Comparison of ENCODE assay signal across 12 mouse cellular contexts in the genomic region with DNA sequence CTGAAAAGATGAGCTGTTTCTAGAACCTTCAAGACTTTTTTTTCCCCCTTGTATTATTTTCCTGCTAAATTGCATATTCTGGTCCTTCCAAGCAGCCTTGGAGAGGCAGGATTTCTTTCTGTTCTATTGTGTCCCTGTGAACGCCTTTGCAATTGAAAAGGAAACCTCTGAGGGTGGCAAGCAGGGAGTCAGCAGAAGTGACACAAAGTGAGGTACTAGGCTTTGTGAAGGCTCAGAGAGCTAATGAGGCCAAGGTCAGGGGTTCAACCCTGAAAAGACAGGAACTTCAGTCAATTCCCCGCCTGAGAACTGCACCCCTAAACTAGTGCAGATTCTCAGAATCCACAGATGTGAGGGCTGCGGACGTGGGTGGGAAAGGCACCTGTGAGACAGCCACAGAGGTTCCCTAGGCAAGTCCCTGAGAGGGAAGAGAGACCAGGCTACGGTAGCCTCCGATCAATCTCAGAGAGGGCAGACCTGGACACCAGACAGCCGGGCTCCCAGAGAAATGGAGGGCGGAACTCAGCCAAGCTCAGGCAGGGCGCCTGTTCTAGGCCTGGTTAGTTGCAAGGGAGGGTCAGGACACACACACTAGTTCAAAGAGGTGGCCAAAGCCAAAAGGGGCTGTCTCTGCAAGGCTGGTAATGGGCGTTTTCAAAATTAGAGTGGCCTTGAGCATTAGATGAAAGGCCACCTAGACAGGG. TPM values are rescaled to one million over a fixed set of nuclear protein-coding genes. Genes with fewer than 3 reads are reported as not detected.
DNase-seq lines count a peak whose midpoint lies in the region; ATAC-seq and TF ChIP-seq lines count a peak whose summit lies in the region.
"Had no signal": no experiment of that assay in that cellular context is flagged by ENCODE, and none has a peak within 500 bp of the region (broad histone marks: within the 10 kb centered on the region; RNA-seq: fewer than 3 reads in every experiment).

No protein-coding gene starts in this region.

- peak overlapping the region; percentile 69 for H3K27ac ChIP-seq in heart, embryonic 10.5 days
- H3K27ac ChIP-seq in embryonic facial prominence, embryonic 11.5 days (replicated peaks; ENCODE audit: low read depth, low read length), result no peak overlapping the region
- H3K27ac ChIP-seq: intestine, embryonic 15.5 days had no signal

- TF ChIP-seq CTCF in E14TG2a.4 (conservative IDR thresholded peaks at IDR 0.05; ENCODE audit: low read length), result no peak

- peaks cover 12% of the 10 kb centered on the region; the same call in 1 of the 2 replicates for H3K36me3 ChIP-seq in heart, embryonic 10.5 days
- no peaks in the 10 kb centered on the region for H3K36me3 ChIP-seq in E14TG2a.4 (ENCODE audit: insufficient read depth, low read length)
- no peaks in the 10 kb centered on the region for H3K36me3 ChIP-seq in embryonic facial prominence, embryonic 11.5 days (replicated peaks; ENCODE audit: control insufficient read depth, insufficient read depth, low read depth, low read length)

- H3K27me3 ChIP-seq in heart, embryonic 10.5 days (ENCODE audit: insufficient read depth, poor library complexity, severe bottlenecking), result no peaks in the 10 kb centered on the region
- H3K27me3 ChIP-seq in E14TG2a.4 (ENCODE audit: insufficient read depth, low read length), result peaks cover 16% of the 10 kb centered on the region; the same call in 1 of the 2 replicates
- H3K27me3 ChIP-seq in embryonic facial prominence, embryonic 11.5 days (ENCODE audit: control insufficient read depth, insufficient read depth, low read length), result no peaks in the 10 kb centered on the region
- H3K27me3 ChIP-seq: intestine, embryonic 15.5 days had no signal

- WGBS in heart, embryonic 10.5 days, result 64% methylated on average over 10 of the region's 10 CpGs
- 39% methylated on average over 10 of the region's 10 CpGs for WGBS in embryonic facial prominence, embryonic 11.5 days

- 0 out of 2 replicates have a peak, but pooled peaks have one; percentile 16 for ATAC-seq in embryonic facial prominence, embryonic 11.5 days (replicated peaks; ENCODE audit: insufficient number of reproducible peaks, low FRiP score, low TSS enrichment, low read depth)
- ATAC-seq: intestine, embryonic 15.5 days; lung, postnatal 0 days had no signal

- H3K4me3 ChIP-seq in heart, embryonic 10.5 days, result no peak overlapping the region
- peak overlapping the region; percentile 63 for H3K4me3 ChIP-seq in E14TG2a.4 (replicated peaks; ENCODE audit: low read length)
- no peak overlapping the region for H3K4me3 ChIP-seq in embryonic facial prominence, embryonic 11.5 days (ENCODE audit: low read depth, low read length)
- H3K4me3 ChIP-seq: intestine, embryonic 15.5 days had no signal

- no peak overlapping the region for H3K9ac ChIP-seq in embryonic facial prominence, embryonic 11.5 days (replicated peaks; ENCODE audit: low read length)
- H3K9ac ChIP-seq: intestine, embryonic 15.5 days had no signal

- H3K4me1 ChIP-seq in heart, embryonic 10.5 days, result peaks cover 84% of the 10 kb centered on the region
- peaks cover 92% of the 10 kb centered on the region for H3K4me1 ChIP-seq in E14TG2a.4 (replicated peaks; ENCODE audit: low read depth, low read length)
- peaks cover 3% of the 10 kb centered on the region; the same call in 1 of the 2 replicates for H3K4me1 ChIP-seq in embryonic facial prominence, embryonic 11.5 days (ENCODE audit: control insufficient read depth, insufficient read depth, low read length)

- H3K4me2 ChIP-seq in embryonic facial prominence, embryonic 11.5 days (ENCODE audit: low read depth, low read length), result no peak overlapping the region
- H3K4me2 ChIP-seq: intestine, embryonic 15.5 days; liver, embryonic 11.5 days had no signal

- no peaks in the 10 kb centered on the region for H3K9me3 ChIP-seq in heart, embryonic 10.5 days
- no peaks in the 10 kb centered on the region for H3K9me3 ChIP-seq in E14TG2a.4 (ENCODE audit: low read length)
- H3K9me3 ChIP-seq in embryonic facial prominence, embryonic 11.5 days (replicated peaks; ENCODE audit: control insufficient read depth, low read length), result no peaks in the 10 kb centered on the region
- H3K9me3 ChIP-seq: intestine, embryonic 15.5 days had no signal

- DNase-seq in adrenal gland, adult (ENCODE audit: inconsistent age in 2 of 2, low spot score in 1 of 2), result peak; percentile 43 to 78
- no peak for DNase-seq in adrenal gland, adult 18-20 months (ENCODE audit: low spot score in 2 of 2)
- no peak for DNase-seq in heart, embryonic 10.5 days (ENCODE audit: low spot score)
- no peak for DNase-seq in heart, adult 9 months (ENCODE audit: low spot score in 2 of 2)
- DNase-seq in embryonic facial prominence, embryonic 11.5 days (ENCODE audit: low spot score), result no peak
- DNase-seq in left cerebral cortex, postnatal 10 days (ENCODE audit: extremely low spot score in 1 of 2, low spot score in 2 of 2), result no peak
- no peak for DNase-seq in left cerebral cortex, postnatal 36 days (ENCODE audit: low spot score in 2 of 2)
- DNase-seq: kidney, postnatal 14 days had no signal

- intact Hi-C loops in left cerebral cortex, postnatal 10 days (cut with DNase I), result no loop called here
- intact Hi-C loops in left cerebral cortex, postnatal 36 days (cut with DNase I), result no loop called here

RNA-seq across cellular contexts. Expression of a gene that starts 5.6 kb away (rescaled TPM):
- total RNA-seq in adrenal gland, adult 18-20 months (2021), result 10 to 100 TPM; 64.6 to 80.0 TPM
- 129 and 183 TPM in 2 replicates for polyA plus RNA-seq in heart, embryonic 10.5 days (2016; fragmentation: Nextera tagmentation; extraction: Ambion mirVana)
- 83.9 and 88.8 TPM in 2 replicates for polyA plus RNA-seq in embryonic facial prominence, embryonic 11.5 days (2014; fragmentation: Nextera tagmentation; extraction: Ambion mirVana)
- total RNA-seq in left cerebral cortex, postnatal 10 days (2021), result 100 to 1,000 TPM; 127 to 133 TPM
- 100 to 1,000 TPM in 1 of 2 experiments, 10 to 100 TPM in 1; 95.7 to 112 TPM for total RNA-seq in left cerebral cortex, postnatal 36 days (2021)

Comparison
In these comparisons a context has a peak if more than half of its experiments do, and no peak if none do; other contexts are left out.
1. DNase-seq: peak in adrenal gland, adult (2 of 2); none in adrenal gland, adult 18-20 months (0 of 2), heart, embryonic 10.5 days (single experiment), heart, adult 9 months (0 of 2), embryonic facial prominence, embryonic 11.5 days (single experiment), left cerebral cortex, postnatal 10 days (0 of 2) and left cerebral cortex, postnatal 36 days (0 of 2).